ENCODE assay signal across 15 mouse cellular contexts in the genomic region with DNA sequence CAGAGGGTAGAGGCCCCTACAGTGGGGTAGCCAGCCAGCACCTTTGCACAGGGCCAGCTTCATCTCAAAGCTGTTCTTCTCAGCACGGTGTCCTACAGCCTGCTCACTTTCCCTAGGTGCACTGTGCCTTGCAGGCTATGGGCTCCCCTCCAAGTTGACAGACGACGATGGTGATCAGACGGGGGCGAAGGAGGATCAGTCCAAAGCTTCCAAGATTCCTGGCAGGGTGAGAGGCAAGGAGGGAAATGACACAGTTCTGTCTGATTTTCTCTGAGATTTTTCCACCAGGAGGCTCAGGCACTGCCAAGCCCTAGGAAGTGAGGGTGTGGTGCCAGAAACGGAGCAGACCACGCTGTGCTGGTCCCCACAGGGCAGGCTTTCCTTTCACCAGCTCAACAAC. TPM values are rescaled to one million over a fixed set of nuclear protein-coding genes. Genes with fewer than 3 reads are reported as not detected.
DNase-seq lines count a peak whose midpoint lies in the region; ATAC-seq lines count a peak whose summit lies in the region.
"Had no signal": no experiment of that assay in that cellular context is flagged by ENCODE, and none has a peak within 500 bp of the region (broad histone marks: within the 10 kb centered on the region; RNA-seq: fewer than 3 reads in every experiment).

No protein-coding gene starts in this region.

- H3K9me3 ChIP-seq in forebrain, embryonic 15.5 days: no peaks in the 10 kb centered on the region
- H3K9me3 ChIP-seq in forebrain, embryonic 11.5 days (ENCODE audit: control insufficient read depth, low read length): no peaks in the 10 kb centered on the region
- no peaks in the 10 kb centered on the region for H3K9me3 ChIP-seq in forebrain, embryonic 16.5 days (ENCODE audit: control insufficient read depth, low read length)
- H3K9me3 ChIP-seq: G1E; liver, embryonic 12.5 days had no signal

- no peaks in the 10 kb centered on the region for H3K36me3 ChIP-seq in forebrain, embryonic 15.5 days
- no peaks in the 10 kb centered on the region for H3K36me3 ChIP-seq in forebrain, embryonic 11.5 days (ENCODE audit: control insufficient read depth, insufficient read depth, low read length)
- H3K36me3 ChIP-seq in forebrain, embryonic 16.5 days (ENCODE audit: control insufficient read depth, insufficient read depth): no peaks in the 10 kb centered on the region
- H3K36me3 ChIP-seq: G1E; liver, embryonic 12.5 days had no signal

- H3K9ac ChIP-seq in forebrain, embryonic 15.5 days (replicated peaks): no peak overlapping the region
- H3K9ac ChIP-seq in forebrain, embryonic 11.5 days (ENCODE audit: low read length): no peak overlapping the region
- H3K9ac ChIP-seq in forebrain, embryonic 16.5 days (replicated peaks; ENCODE audit: low read depth, low read length): no peak overlapping the region
- H3K9ac ChIP-seq: liver, embryonic 12.5 days had no signal

- intact Hi-C loops in left cerebral cortex, postnatal 36 days (cut with DNase I): no loop called here

- peak overlapping the region; percentile 79 for H3K27ac ChIP-seq in forebrain, embryonic 15.5 days (replicated peaks)
- no peak overlapping the region for H3K27ac ChIP-seq in forebrain, embryonic 11.5 days (ENCODE audit: low read depth, low read length)
- peak overlapping the region; percentile 61 for H3K27ac ChIP-seq in forebrain, embryonic 16.5 days (ENCODE audit: low read length)
- H3K27ac ChIP-seq: liver, embryonic 12.5 days had no signal

- H3K4me1 ChIP-seq in forebrain, embryonic 15.5 days: peaks cover 27% of the 10 kb centered on the region
- H3K4me1 ChIP-seq in forebrain, embryonic 11.5 days (replicated peaks; ENCODE audit: control insufficient read depth, insufficient read depth, low read length): no peaks in the 10 kb centered on the region; the same call in none of the 2 replicates
- peaks cover 33% of the 10 kb centered on the region for H3K4me1 ChIP-seq in forebrain, embryonic 16.5 days (replicated peaks; ENCODE audit: control insufficient read depth, insufficient read depth, low read length)
- H3K4me1 ChIP-seq: liver, embryonic 12.5 days had no signal

- no peak for ATAC-seq in forebrain, embryonic 15.5 days (replicated peaks)
- no peak for ATAC-seq in forebrain, embryonic 11.5 days (replicated peaks; ENCODE audit: low FRiP score)
- peak; percentile 79 for ATAC-seq in cerebellum, adult (ENCODE audit: insufficient number of reproducible peaks, low FRiP score, low TSS enrichment)
- peak; percentile 41; the same call in 1 of the 2 replicates for ATAC-seq in forebrain, embryonic 16.5 days
- ATAC-seq: intestine, embryonic 16.5 days; liver, embryonic 12.5 days; midbrain, embryonic 16.5 days had no signal

- H3K4me3 ChIP-seq in forebrain, embryonic 15.5 days: no peak overlapping the region
- no peak overlapping the region for H3K4me3 ChIP-seq in forebrain, embryonic 11.5 days (ENCODE audit: low read depth, low read length)
- H3K4me3 ChIP-seq in forebrain, embryonic 16.5 days (replicated peaks; ENCODE audit: low read length): no peak overlapping the region
- H3K4me3 ChIP-seq: liver, embryonic 12.5 days had no signal

- no peak overlapping the region for H3K4me2 ChIP-seq in forebrain, embryonic 15.5 days (replicated peaks)
- no peak overlapping the region for H3K4me2 ChIP-seq in forebrain, embryonic 11.5 days (ENCODE audit: low read depth, low read length, severe bottlenecking)
- no peak overlapping the region for H3K4me2 ChIP-seq in forebrain, embryonic 16.5 days (ENCODE audit: low read length)
- H3K4me2 ChIP-seq: liver, embryonic 12.5 days had no signal

- no peaks in the 10 kb centered on the region for H3K27me3 ChIP-seq in forebrain, embryonic 15.5 days
- no peaks in the 10 kb centered on the region for H3K27me3 ChIP-seq in forebrain, embryonic 11.5 days (ENCODE audit: control insufficient read depth, insufficient read depth, low read length)
- H3K27me3 ChIP-seq in forebrain, embryonic 16.5 days (replicated peaks; ENCODE audit: control insufficient read depth, insufficient read depth, low read length): no peaks in the 10 kb centered on the region
- H3K27me3 ChIP-seq: liver, embryonic 12.5 days had no signal

- 58% methylated on average over 7 of the region's 7 CpGs for WGBS in forebrain, embryonic 15.5 days
- 87% methylated on average over 7 of the region's 7 CpGs for WGBS in forebrain, embryonic 11.5 days
- WGBS in forebrain, embryonic 16.5 days: 59% methylated on average over 7 of the region's 7 CpGs

- DNase-seq in forebrain, embryonic 11.5 days (ENCODE audit: low spot score): no peak
- DNase-seq in left cerebral cortex, postnatal 36 days (ENCODE audit: low spot score in 2 of 2): peak; percentile 64 to 83
- no peak for DNase-seq in Muller cell, postnatal 12 days (ENCODE audit: inconsistent ontology term)
- no peak for DNase-seq in urinary bladder, postnatal 36 days (ENCODE audit: low spot score in 2 of 2)
- no peak for DNase-seq in ovary, adult 18-20 months (ENCODE audit: low spot score)
- DNase-seq: gastrocnemius, postnatal 36 days had no signal

RNA-seq across cellular contexts. Expression of gene Tmem63c, which starts 19.7 kb away (rescaled TPM):
- 5.7 and 7.0 TPM in 2 replicates for polyA plus RNA-seq in forebrain, embryonic 15.5 days (2015; fragmentation: Nextera tagmentation; extraction: Ambion mirVana)
- polyA plus RNA-seq in forebrain, embryonic 11.5 days (2014; fragmentation: Nextera tagmentation; extraction: Ambion mirVana): 0.25 and 0.32 TPM in 2 replicates
- polyA plus RNA-seq in forebrain, embryonic 16.5 days (2015; fragmentation: Nextera tagmentation; extraction: Ambion mirVana): 6.4 and 11.2 TPM in 2 replicates
- 10 to 100 TPM; 37.7 to 40.2 TPM for total RNA-seq in left cerebral cortex, postnatal 36 days (2021)
- total RNA-seq: G1E; gastrocnemius, postnatal 36 days had no signal
- polyA plus RNA-seq: G1E; heart, postnatal 0 days; liver, embryonic 12.5 days had no signal

RNA-seq across cellular contexts. Expression of gene Zdhhc22, which starts 50.6 kb away (rescaled TPM):
- 6.6 and 7.1 TPM in 2 replicates for polyA plus RNA-seq in forebrain, embryonic 15.5 days (2015; fragmentation: Nextera tagmentation; extraction: Ambion mirVana)
- polyA plus RNA-seq in forebrain, embryonic 11.5 days (2014; fragmentation: Nextera tagmentation; extraction: Ambion mirVana): 0.15 and 0.17 TPM in 2 replicates
- polyA plus RNA-seq in forebrain, embryonic 16.5 days (2015; fragmentation: Nextera tagmentation; extraction: Ambion mirVana): 5.2 and 9.4 TPM in 2 replicates
- 10 to 100 TPM; 51.6 to 58.0 TPM for total RNA-seq in left cerebral cortex, postnatal 36 days (2021)
- total RNA-seq: gastrocnemius, postnatal 36 days had no signal
- polyA plus RNA-seq: G1E; heart, postnatal 0 days; liver, embryonic 12.5 days; urinary bladder, adult 2 months had no signal

Comparison
In these comparisons a context has a peak if more than half of its experiments do, and no peak if none do; other contexts are left out.
1. ATAC-seq: peak in cerebellum, adult (single experiment) and forebrain, embryonic 16.5 days (single experiment); none in forebrain, embryonic 15.5 days (single experiment) and forebrain, embryonic 11.5 days (single experiment).
2. DNase-seq: peak in left cerebral cortex, postnatal 36 days (2 of 2); none in forebrain, embryonic 11.5 days (single experiment), Muller cell, postnatal 12 days (single experiment), urinary bladder, postnatal 36 days (0 of 2) and ovary, adult 18-20 months (single experiment).